Mouse (Mus musculus) v-Abl transformed pro-B cells (cell line): ENCODE measurements around the gene Tll1.
"Not testable (repeated sequence)": the region's sequence is repeated elsewhere in the genome, so short reads cannot be mapped to it uniquely, and the experiment has no call there.

Experiments used
- in situ Hi-C, 2 experiments: fragments of 400-800 bp; cut with MboI; formaldehyde crosslinking; loops; one replicate each; pipeline ENCODE4 v1.15.1; 2025; ENCODE audit not compliant: unreplicated experiment in 2 of 2

The Tll1 gene

GRCm38 (mm10) chr8:64073396-64073795 is 132.7 kb downstream of the Tll1 start:
- in situ Hi-C loops = no loop called here

- in situ Hi-C loops = no loop called here
Measured at GRCm38 (mm10) chr8:64059867-64060266, 146.2 kb downstream of the Tll1 start.

GRCm38 (mm10) chr8:64057571-64057970 is 148.5 kb downstream of the Tll1 start:
- in situ Hi-C loops = no loop called here

GRCm38 (mm10) chr8:64048556-64048955 is 157.5 kb downstream of the Tll1 start:
- in situ Hi-C loops = no loop called here

- in situ Hi-C loops = no loop called here
Measured at GRCm38 (mm10) chr8:64047963-64048505, 158.0 kb downstream of the Tll1 start.

- in situ Hi-C loops = no loop called here
Measured at GRCm38 (mm10) chr8:64041303-64041884, 164.7 kb downstream of the Tll1 start.

GRCm38 (mm10) chr8:64030672-64031385 is 175.2 kb downstream of the Tll1 start:
- in situ Hi-C loops = no loop called here

GRCm38 (mm10) chr8:64030081-64030480 is 176.0 kb downstream of the Tll1 start:
- in situ Hi-C loops = no loop called here

GRCm38 (mm10) chr8:64029525-64029924 is 176.5 kb downstream of the Tll1 start:
- in situ Hi-C loops = loop anchor here in 1 of 2 experiments (10.0 kb wide), 1 partner anchor 915 kb away; the partner anchor contains the start of gene Tmem192

GRCm38 (mm10) chr8:64024359-64024758 is 181.7 kb downstream of the Tll1 start:
- in situ Hi-C loops = loop anchor here in 1 of 2 experiments (10.0 kb wide), 1 partner anchor 920 kb away; the partner anchor contains the start of gene Tmem192

- in situ Hi-C loops = loop anchor here in 1 of 2 experiments (10.0 kb wide), 1 partner anchor 921 kb away; the partner anchor contains the start of gene Tmem192
Measured at GRCm38 (mm10) chr8:64023579-64023978, 182.5 kb downstream of the Tll1 start.

- in situ Hi-C loops = loop anchor here in 1 of 2 experiments (10.0 kb wide), 1 partner anchor 922 kb away; the partner anchor contains the start of gene Tmem192
Measured at GRCm38 (mm10) chr8:64023027-64023426, 183.0 kb downstream of the Tll1 start.

- in situ Hi-C loops = not testable (repeated sequence)
Measured at GRCm38 (mm10) chr8:63970612-63971391, 235.3 kb downstream of the Tll1 start.
